Mouse (Mus musculus): ENCODE measurements around the gene Olfr871. TPM values are rescaled to one million over a fixed set of nuclear protein-coding genes. Genes with fewer than 3 reads are reported as not detected.

Olfr871 gene
- polyA plus RNA-seq, 1 experiment, result not detected

DNA sequence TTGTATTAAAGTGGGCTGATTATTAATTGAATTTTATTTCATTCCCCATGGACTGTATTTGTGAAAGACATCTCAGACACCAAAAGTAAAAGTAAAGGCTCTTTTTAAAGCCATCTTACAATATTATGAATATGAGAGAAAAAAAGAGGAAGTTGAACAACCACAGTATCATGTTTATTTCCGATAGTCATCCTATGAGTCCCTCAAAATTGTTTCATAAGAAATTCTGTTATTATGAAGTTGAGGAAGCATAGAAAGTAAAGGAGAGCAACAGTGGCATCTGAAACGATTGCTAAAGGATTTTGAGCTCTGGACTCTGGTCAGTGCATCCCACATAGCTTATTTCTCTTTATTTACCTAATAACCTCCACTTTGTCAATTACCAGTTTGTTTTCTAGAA, 25.4 kb downstream of the Olfr871 start:
- no peak for DNase-seq
- TF ChIP-seq CTCF (IDR thresholded peaks at IDR 0.05; ENCODE audit: borderline replicate concordance, insufficient read depth, low read depth, low read length) (no peak), POLR2A (IDR thresholded peaks at IDR 0.05; ENCODE audit: borderline replicate concordance, insufficient read depth, low read length) (no peak)
- no peak overlapping the region for H3K4me3 ChIP-seq (replicated peaks; ENCODE audit: insufficient read depth, low read depth, low read length)
- no peak overlapping the region for H3K27ac ChIP-seq (ENCODE audit: insufficient read depth, low read length)
- no peaks in the 10 kb centered on the region for H3K4me1 ChIP-seq (ENCODE audit: control insufficient read depth, insufficient read depth, low read length)
- no peaks in the 10 kb centered on the region for H3K27me3 ChIP-seq (ENCODE audit: control insufficient read depth, insufficient read depth, low read length)
- WGBS, result 59% methylated on average over 2 of the region's 2 CpGs

Other genes starting within 250 kb of the Olfr871 start
- gene Olfr866, start 184.2 kb upstream of the Olfr871 start, polyA plus RNA-seq (2012; rRNA removed), result not detected in 2 replicates
- not detected in 2 replicates for gene Olfr867, start 154.6 kb upstream of the Olfr871 start, polyA plus RNA-seq (2012; rRNA removed)
- not detected in 2 replicates for gene Olfr868, start 113.6 kb upstream of the Olfr871 start, polyA plus RNA-seq (2012; rRNA removed)
- gene Olfr869, start 83.2 kb upstream of the Olfr871 start, polyA plus RNA-seq (2012; rRNA removed), result not detected in 2 replicates
- gene Olfr870, start 38.1 kb upstream of the Olfr871 start, polyA plus RNA-seq (2012; rRNA removed), result not detected in 2 replicates
- not detected in 2 replicates for gene Olfr872, start 24.9 kb downstream of the Olfr871 start, polyA plus RNA-seq (2012; rRNA removed)
- gene Olfr39, start 70.1 kb downstream of the Olfr871 start, polyA plus RNA-seq (2012; rRNA removed), result not detected in 2 replicates
- gene Olfr873, start 86.3 kb downstream of the Olfr871 start, polyA plus RNA-seq (2012; rRNA removed), result not detected in 2 replicates
- gene Olfr18, start 123.9 kb downstream of the Olfr871 start, polyA plus RNA-seq (2012; rRNA removed), result 0.10 TPM in 2 replicates
- 18.6 and 21.1 TPM in 2 replicates for gene Zfp560, start 173.0 kb downstream of the Olfr871 start, polyA plus RNA-seq (2012; rRNA removed)
- 10.7 and 10.8 TPM in 2 replicates for gene Zfp26, start 248.0 kb downstream of the Olfr871 start, polyA plus RNA-seq (2012; rRNA removed)

Data from cerebellum, adult 2 months (tissue).